Mouse (Mus musculus) CH12.LX (cell line): ENCODE data around the gene Pakap. TPM values are rescaled to one million over a fixed set of nuclear protein-coding genes. Genes with fewer than 3 reads are reported as not detected.

Experiments
- DNase-seq: peaks from one replicate; pipeline ENCODE4 v3.0.0-alpha.2; 2013; ENCODE audit errors: extremely low read depth
- H3K27ac ChIP-seq: 2 replicates; pipeline ENCODE4 v1.5.1; 2012; ENCODE audit warnings: low read depth, mild to moderate bottlenecking, control low read depth, moderate library complexity; ENCODE audit not compliant: insufficient read depth
- H3K27me3 ChIP-seq: replicated peaks from 2 replicates; pipeline ENCODE3; 2012; ENCODE audit warnings: inconsistent platforms
- H3K36me3 ChIP-seq, 2 experiments: replicated peaks in 1 of 2; 2 replicates each; pipeline versions ENCODE3 to v1.6.1; 2012; ENCODE audit warnings: inconsistent platforms in 1 of 2, low read length in 1 of 2, mild to moderate bottlenecking in 1 of 2, mixed read lengths in 1 of 2, moderate library complexity in 1 of 2; ENCODE audit not compliant: control insufficient read depth in 1 of 2, insufficient read depth in 1 of 2
- H3K4me1 ChIP-seq, 2 experiments: 2 replicates each; pipeline ENCODE4 v1.6.1; 2012; ENCODE audit warnings: inconsistent platforms in 1 of 2, moderate library complexity in 1 of 2; ENCODE audit not compliant: insufficient read depth in 2 of 2, control insufficient read depth in 1 of 2
- H3K4me2 ChIP-seq: 2 replicates; pipeline ENCODE4 v1.6.1; 2012; ENCODE audit warnings: low read depth, mild to moderate bottlenecking, control low read depth; ENCODE audit not compliant: poor library complexity, insufficient read depth, severe bottlenecking
- H3K4me3 ChIP-seq, 3 experiments: fragments of 150-350 bp in 1 of 3; sonication (generic) in 1 of 3; replicated peaks in 1 of 3; 2 replicates each; pipeline versions ENCODE3 to v1.5.1; 2011 to 2012; ENCODE audit warnings: low read depth in 2 of 3, low read length in 2 of 3, mild to moderate bottlenecking in 2 of 3, moderate library complexity in 2 of 3, control low read depth in 1 of 3, improper control_type of control experiment in 1 of 3, inconsistent platforms in 1 of 3, mixed read lengths in 1 of 3; ENCODE audit not compliant: poor library complexity in 1 of 3
- H3K79me2 ChIP-seq: replicated peaks from 2 replicates; pipeline ENCODE4 v1.6.1; 2012; ENCODE audit warnings: mild to moderate bottlenecking, moderate library complexity; ENCODE audit not compliant: control insufficient read depth, poor library complexity, insufficient read depth, severe bottlenecking; ENCODE audit errors: extremely low read depth
- H3K9ac ChIP-seq: 2 replicates; pipeline ENCODE4 v1.6.1; 2012; ENCODE audit warnings: low read depth, mild to moderate bottlenecking, control low read depth, moderate library complexity; ENCODE audit not compliant: insufficient read depth
- H3K9me3 ChIP-seq: replicated peaks from 2 replicates; pipeline ENCODE3; 2012; ENCODE audit warnings: low read length, inconsistent platforms, mixed read lengths
- BHLHE40 ChIP-seq: IDR thresholded peaks from 2 replicates; pipeline ENCODE4 v1.6.1; 2011; ENCODE audit warnings: mild to moderate bottlenecking, low read depth, low read length, improper control_type of control experiment
- CHD1 ChIP-seq: IDR thresholded peaks from 2 replicates; pipeline ENCODE4 v1.6.1; 2012; ENCODE audit warnings: low read depth, low read length, improper control_type of control experiment, inconsistent platforms
- CHD2 ChIP-seq: IDR thresholded peaks from 2 replicates; pipeline ENCODE4 v1.6.1; 2011; ENCODE audit warnings: low read length, improper control_type of control experiment
- CTCF ChIP-seq, 2 experiments: IDR thresholded peaks in 1 of 2; conservative IDR thresholded peaks in 1 of 2; 2 replicates each; pipeline ENCODE4 v1.5.1; 2011 to 2012; ENCODE audit warnings: low read depth in 2 of 2, low read length in 2 of 2, improper control_type of control experiment in 1 of 2, inconsistent platforms in 1 of 2, mild to moderate bottlenecking in 1 of 2, moderate library complexity in 1 of 2
- E2F4 ChIP-seq: IDR thresholded peaks from 2 replicates; pipeline ENCODE4 v1.6.1; 2011; ENCODE audit warnings: low read depth, low read length, improper control_type of control experiment; ENCODE audit not compliant: insufficient replicate concordance
- ELF1 ChIP-seq: IDR thresholded peaks from 2 replicates; pipeline ENCODE4 v1.6.1; 2014; ENCODE audit warnings: low read depth, mild to moderate bottlenecking, inconsistent platforms, low read length, improper control_type of control experiment
- ETS1 ChIP-seq: conservative IDR thresholded peaks from 2 replicates; pipeline ENCODE4 v1.6.1; 2012; ENCODE audit warnings: low read depth, mild to moderate bottlenecking, inconsistent platforms, low read length, improper control_type of control experiment, moderate library complexity
- GABPA ChIP-seq: IDR thresholded peaks from 2 replicates; pipeline ENCODE4 v1.6.1; 2012; ENCODE audit warnings: low read depth, low read length, improper control_type of control experiment, inconsistent platforms; ENCODE audit not compliant: insufficient replicate concordance
- HCFC1 ChIP-seq: IDR thresholded peaks from 2 replicates; pipeline ENCODE4 v1.6.1; 2012; ENCODE audit warnings: low read depth, mild to moderate bottlenecking, inconsistent platforms, low read length, improper control_type of control experiment
- IRF4 ChIP-seq: IDR thresholded peaks from 2 replicates; pipeline ENCODE4 v1.6.1; 2014; ENCODE audit warnings: low read depth, mild to moderate bottlenecking, inconsistent platforms, low read length, improper control_type of control experiment
- JUND ChIP-seq: conservative IDR thresholded peaks from 2 replicates; pipeline ENCODE4 v1.6.1; 2011; ENCODE audit warnings: low read depth, low read length, improper control_type of control experiment
- KAT2A ChIP-seq: IDR thresholded peaks from 2 replicates; pipeline ENCODE4 v1.6.1; 2012; ENCODE audit warnings: low read length, improper control_type of control experiment, inconsistent platforms; ENCODE audit not compliant: insufficient replicate concordance
- MAFK ChIP-seq: IDR thresholded peaks from 2 replicates; pipeline ENCODE4 v1.6.1; 2011; ENCODE audit warnings: low read length, improper control_type of control experiment; ENCODE audit not compliant: insufficient replicate concordance
- MAX ChIP-seq: IDR thresholded peaks from 2 replicates; pipeline ENCODE4 v1.6.1; 2011; ENCODE audit warnings: low read length, improper control_type of control experiment
- MAZ ChIP-seq: IDR thresholded peaks from 2 replicates; pipeline ENCODE4 v1.6.1; 2012; ENCODE audit warnings: low read depth, mild to moderate bottlenecking, inconsistent platforms, low read length, improper control_type of control experiment, moderate library complexity
- MEF2A ChIP-seq: IDR thresholded peaks from 2 replicates; pipeline ENCODE4 v1.6.1; 2014; ENCODE audit warnings: low read depth, mild to moderate bottlenecking, inconsistent platforms, low read length, improper control_type of control experiment, borderline replicate concordance
- NELFE ChIP-seq: IDR thresholded peaks from 2 replicates; pipeline ENCODE4 v1.6.1; 2011; ENCODE audit warnings: low read depth, low read length, improper control_type of control experiment
- PAX5 ChIP-seq: IDR thresholded peaks from 2 replicates; pipeline ENCODE4 v1.6.1; 2012; ENCODE audit warnings: low read length, inconsistent platforms, mixed read lengths
- POLR2A ChIP-seq: IDR thresholded peaks from 2 replicates; pipeline ENCODE4 v1.6.1; 2011; ENCODE audit warnings: low read depth, mild to moderate bottlenecking, improper control_type of control experiment, low read length
- RCOR1 ChIP-seq: conservative IDR thresholded peaks from 2 replicates; pipeline ENCODE4 v1.6.1; 2012; ENCODE audit warnings: low read depth, mild to moderate bottlenecking, inconsistent platforms, low read length, improper control_type of control experiment
- TBP ChIP-seq: conservative IDR thresholded peaks from 2 replicates; pipeline ENCODE4 v1.6.1; 2011; ENCODE audit warnings: low read depth, low read length, improper control_type of control experiment
- UBTF ChIP-seq: IDR thresholded peaks from 2 replicates; pipeline ENCODE4 v1.6.1; 2012; ENCODE audit warnings: low read depth, mild to moderate bottlenecking, inconsistent platforms, low read length, improper control_type of control experiment, moderate library complexity
- USF2 ChIP-seq: conservative IDR thresholded peaks from 2 replicates; pipeline ENCODE4 v1.6.1; 2011; ENCODE audit warnings: low read depth, low read length, improper control_type of control experiment
- ZC3H11A ChIP-seq: IDR thresholded peaks from 2 replicates; pipeline ENCODE4 v1.6.1; 2012; ENCODE audit warnings: low read depth, mild to moderate bottlenecking, inconsistent platforms, low read length, improper control_type of control experiment
- ZKSCAN1 ChIP-seq: IDR thresholded peaks from 2 replicates; pipeline ENCODE4 v1.6.1; 2012; ENCODE audit warnings: low read depth, inconsistent platforms, low read length, improper control_type of control experiment, borderline replicate concordance
- ZNF384 ChIP-seq: IDR thresholded peaks from 2 replicates; pipeline ENCODE4 v1.6.1; 2012; ENCODE audit warnings: low read depth, low read length, improper control_type of control experiment, inconsistent platforms
- dilution Hi-C: fragments of 300-500 bp; cut with MboI; formaldehyde crosslinking; loops from 2 replicates; pipeline ENCODE4 v1.14.3; 2020; ENCODE audit warnings: low sequenced_read_pairs; ENCODE audit not compliant: extremely low pct_unique_long_range_greater_than_20kb, extremely low pct_ligation_motif_present
- in situ Hi-C: fragments of 300-500 bp; cut with MboI; formaldehyde crosslinking; loops from 3 replicates; pipeline ENCODE4 v1.14.3; 2019; ENCODE audit warnings: low sequenced_read_pairs, low pct_ligation_motif_present, low pct_unique_long_range_greater_than_20kb, mixed read lengths
- polyA plus RNA-seq: library from polyadenylated mRNA; unstranded; fragments of >175 nt; gene quantifications from 2 replicates; pipeline ENCODE4 v1.2.1, GENCODE M21; 2012; ENCODE audit warnings: low read depth; ENCODE audit not compliant: insufficient read length
- total RNA-seq, 2 experiments: library from RNA; depleted of rRNA; stranded (reverse); fragments of 300-350 nt in 1 of 2; fragments of >200 nt in 1 of 2; gene quantifications; 2 replicates each; pipeline ENCODE4 v1.2.3; 2012 to 2014

The Pakap gene
- total and polyA plus RNA-seq, 3 experiments, result 0.08 to 0.14 TPM; not detected in 1

- in situ Hi-C loops (loop anchor here (5.0 kb wide), 1 partner anchor 211 kb away; no protein-coding TSS in a partner anchor), dilution Hi-C loops (no loop called here)
- Histone ChIP-seq H3K4me1 (peaks cover 6 to 18% of the 10 kb centered on the region in 2 experiments; a peak in 2 of 4 replicates), H3K27me3 (no peaks in the 10 kb centered on the region), H3K4me2 (no peak overlapping the region), H3K36me3 (no peaks in the 10 kb centered on the region), H3K9ac (no peak overlapping the region), H3K4me3 (no peak overlapping the region), H3K27ac (no peak overlapping the region)
- DNase-seq, result no peak
- TF ChIP-seq ZKSCAN1 (no peak), MAZ (no peak), ETS1 (no peak), USF2 (no peak), TBP (no peak), CHD2 (no peak), MAFK (no peak), KAT2A (no peak), HCFC1 (no peak), CTCF (conservative IDR thresholded peaks at IDR 0.05 in 1 of 2, IDR thresholded peaks at IDR 0.05 in 1 of 2; ENCODE audit: low read depth in 2 of 2, low read length in 2 of 2) (no peak), POLR2A (no peak), PAX5 (no peak), NELFE (no peak), E2F4 (no peak), MAX (no peak)
- TF ChIP-seq, all 38 proteins: peak for 0
- no peaks in the 10 kb centered on the region for H3K9me3 ChIP-seq
- no peaks in the 10 kb centered on the region for H3K79me2 ChIP-seq
Observed at GRCm38 (mm10) chr4:57883520-57884421, 315.8 kb downstream of the Pakap start.

GRCm38 (mm10) chr4:57884511-57884910 lies 316.5 kb downstream of the Pakap start:
- H3K27me3 ChIP-seq, result no peaks in the 10 kb centered on the region
- no peak for TF ChIP-seq ZC3H11A
- TF ChIP-seq IRF4, result no peak
- TF ChIP-seq ZNF384, result no peak
- no peak for TF ChIP-seq ELF1
- no peak for TF ChIP-seq KAT2A
- TF ChIP-seq BHLHE40, result no peak
- TF ChIP-seq UBTF, result no peak
- no peak for TF ChIP-seq JUND
- no peak for TF ChIP-seq ETS1
- no peak for TF ChIP-seq RCOR1
- no peak for TF ChIP-seq CHD1
- no peak for TF ChIP-seq GABPA
- TF ChIP-seq PAX5, result no peak
- no peak for TF ChIP-seq MEF2A
- no peak for TF ChIP-seq POLR2A
- no peak for TF ChIP-seq MAZ
- no peak for TF ChIP-seq MAFK
- H3K36me3 ChIP-seq, result no peaks in the 10 kb centered on the region
- H3K4me1 ChIP-seq, result peaks cover 6 to 18% of the 10 kb centered on the region in 2 experiments; a peak in 2 of 4 replicates
- in situ Hi-C loops, result loop anchor here (5.0 kb wide), 1 partner anchor 212 kb away; no protein-coding TSS in a partner anchor
- H3K4me2 ChIP-seq, result no peak overlapping the region
- no peak overlapping the region for H3K9ac ChIP-seq
- dilution Hi-C loops, result no loop called here
- DNase-seq, result no peak
- no peaks in the 10 kb centered on the region for H3K9me3 ChIP-seq
- no peak overlapping the region for H3K4me3 ChIP-seq
- H3K79me2 ChIP-seq, result no peaks in the 10 kb centered on the region
- no peak overlapping the region for H3K27ac ChIP-seq
